Mouse (Mus musculus) kidney, embryonic 16.5 days (tissue): ENCODE data around the gene Upk3b. TPM values are rescaled to one million over a fixed set of nuclear protein-coding genes. Genes with fewer than 3 reads are reported as not detected.

Experiments
- polyA plus RNA-seq: library from polyadenylated mRNA; unstranded; fragments of >200 nt; fragmentation: Nextera tagmentation; extraction: Ambion mirVana; gene quantifications from 2 replicates; pipeline ENCODE4 v1.2.1, GENCODE M21; 2015

Upk3b gene
- polyA plus RNA-seq, 1 experiment from 2014 or later: 6.1 TPM

Other genes starting within 250 kb of the Upk3b start
- 0.27 and 1.0 TPM in 2 replicates for gene Srrm3, start 231.6 kb upstream of the Upk3b start, polyA plus RNA-seq
- 69.9 and 70.5 TPM in 2 replicates for gene Hspb1, start 150.6 kb upstream of the Upk3b start, polyA plus RNA-seq
- 193 and 202 TPM in 2 replicates for gene Ywhag, start 103.9 kb upstream of the Upk3b start, polyA plus RNA-seq
- 11.3 and 11.8 TPM in 2 replicates for gene Ssc4d, start 64.0 kb upstream of the Upk3b start, polyA plus RNA-seq
- 0.18 and 0.20 TPM in 2 replicates for gene Zp3, start 58.4 kb upstream of the Upk3b start, polyA plus RNA-seq
- 32.9 and 36.3 TPM in 2 replicates for gene Dtx2, start 43.7 kb upstream of the Upk3b start, polyA plus RNA-seq
- 2.2 and 3.6 TPM in 2 replicates for gene Upk3bl, start 16.0 kb downstream of the Upk3b start, polyA plus RNA-seq
- 15.9 and 18.5 TPM in 2 replicates for gene Rasa4, start 45.4 kb downstream of the Upk3b start, polyA plus RNA-seq
- gene Polr2j, start 78.1 kb downstream of the Upk3b start, polyA plus RNA-seq: 243 and 245 TPM in 2 replicates
- gene Lrwd1, start 97.6 kb downstream of the Upk3b start, polyA plus RNA-seq: 39.5 and 40.2 TPM in 2 replicates
- gene Alkbh4, start 97.7 kb downstream of the Upk3b start, polyA plus RNA-seq: 19.3 and 20.2 TPM in 2 replicates
- 6.1 and 6.6 TPM in 2 replicates for gene Orai2, start 132.2 kb downstream of the Upk3b start, polyA plus RNA-seq
- 47.1 and 52.0 TPM in 2 replicates for gene Prkrip1, start 160.5 kb downstream of the Upk3b start, polyA plus RNA-seq
- gene Sh2b2, start 208.1 kb downstream of the Upk3b start, polyA plus RNA-seq: 5.0 and 5.3 TPM in 2 replicates